Mouse (Mus musculus): ENCODE measurements around the gene Atg4a. TPM values are rescaled to one million over a fixed set of nuclear protein-coding genes. Genes with fewer than 3 reads are reported as not detected.

Atg4a gene
- polyA plus RNA-seq (2014; fragmentation: Illumina TruSeq; extraction: RNeasy Lipid Tissue Mini Kit (QIAGEN cat#74804)): 31.5 TPM

GRCm38 (mm10) chrX:140956272-140956940 lies at the start of gene Atg4a, which contains the start of gene Psmd10:
Atg4a (plus strand) TSS chrX:140956907.
Psmd10 (minus strand) TSS chrX:140956728.

GRCm38 (mm10) chrX:140907360-140907759 lies 49.3 kb upstream of the Atg4a start, which contains the start of gene Vsig1:
Vsig1 (plus strand) TSS chrX:140907608.

Other genes starting within 250 kb of the Atg4a start
- gene Tex13b, start 143.5 kb upstream of the Atg4a start, polyA plus RNA-seq (2014; fragmentation: Illumina TruSeq; extraction: RNeasy Lipid Tissue Mini Kit (QIAGEN cat#74804)): 0.26 TPM
- not detected for gene Vsig1, start 49.3 kb upstream of the Atg4a start, polyA plus RNA-seq (2014; fragmentation: Illumina TruSeq; extraction: RNeasy Lipid Tissue Mini Kit (QIAGEN cat#74804))
- gene Psmd10, start 179 bp upstream of the Atg4a start, polyA plus RNA-seq (2014; fragmentation: Illumina TruSeq; extraction: RNeasy Lipid Tissue Mini Kit (QIAGEN cat#74804)): 43.9 TPM